Mouse (Mus musculus): ENCODE measurements around the gene Itgb2l.

Gene Itgb2l

GRCm38 (mm10) chr16:96372752-96373118 is 70.7 kb downstream of the Itgb2l start:
- in situ Hi-C loops (cut with MboI; ENCODE audit: unreplicated experiment in 2 of 2): loop anchor here in 1 of 2 experiments (25.0 kb wide), 1 partner anchor 915 kb away; no protein-coding TSS in a partner anchor
